Mouse (Mus musculus) left cerebral cortex, adult 8-10 months (tissue): ENCODE data around the gene Prdm1. TPM values are rescaled to one million over a fixed set of nuclear protein-coding genes. Genes with fewer than 3 reads are reported as not detected.

ENCODE experiments used
- DNase-seq, 2 experiments: peaks; one replicate each; pipeline ENCODE4 v3.0.0; 2022; ENCODE audit warnings: low spot score in 2 of 2
- total RNA-seq, 4 experiments: library from RNA; stranded (reverse); gene quantifications; 2 replicates each; pipeline ENCODE4 v1.2.4; 2022

Gene Prdm1
- total RNA-seq, 4 experiments from 2014 or later = 0.89 to 1.3 (median 1.2) TPM

GRCm38 (mm10) chr10:44420211-44420610 lies 108.1 kb downstream of the Prdm1 start:
- no peak for DNase-seq

GRCm38 (mm10) chr10:44418901-44419300 lies 109.4 kb downstream of the Prdm1 start:
- DNase-seq = no peak

GRCm38 (mm10) chr10:44415576-44415975 lies 112.7 kb downstream of the Prdm1 start:
- DNase-seq = no peak

DNA sequence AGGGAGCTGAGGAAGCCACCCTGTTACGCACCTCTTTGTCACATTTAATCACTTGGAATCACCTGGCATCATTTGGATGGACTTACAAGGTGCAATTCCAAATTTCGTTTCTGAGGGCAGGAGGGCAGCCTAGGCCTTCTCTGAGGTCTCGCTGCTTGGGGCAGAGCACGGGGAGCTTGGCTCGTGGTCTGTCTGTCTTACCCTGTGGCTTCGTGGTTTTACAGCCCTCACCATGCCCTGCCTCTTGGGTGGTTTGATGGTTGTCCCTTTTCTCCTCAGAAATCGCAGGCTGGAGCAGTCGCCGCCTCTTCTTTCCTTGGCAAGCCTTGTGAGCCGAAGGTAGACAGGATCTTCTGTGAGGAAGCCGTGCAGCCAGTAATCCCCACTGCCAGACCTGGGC lies 118.3 kb downstream of the Prdm1 start:
- no peak for DNase-seq

GRCm38 (mm10) chr10:44409054-44409453 lies 119.2 kb downstream of the Prdm1 start:
- DNase-seq = no peak

GRCm38 (mm10) chr10:44403415-44403814 lies 124.9 kb downstream of the Prdm1 start:
- DNase-seq = no peak

- no peak for DNase-seq
Measured at GRCm38 (mm10) chr10:44401600-44401999, 126.7 kb downstream of the Prdm1 start.

DNA sequence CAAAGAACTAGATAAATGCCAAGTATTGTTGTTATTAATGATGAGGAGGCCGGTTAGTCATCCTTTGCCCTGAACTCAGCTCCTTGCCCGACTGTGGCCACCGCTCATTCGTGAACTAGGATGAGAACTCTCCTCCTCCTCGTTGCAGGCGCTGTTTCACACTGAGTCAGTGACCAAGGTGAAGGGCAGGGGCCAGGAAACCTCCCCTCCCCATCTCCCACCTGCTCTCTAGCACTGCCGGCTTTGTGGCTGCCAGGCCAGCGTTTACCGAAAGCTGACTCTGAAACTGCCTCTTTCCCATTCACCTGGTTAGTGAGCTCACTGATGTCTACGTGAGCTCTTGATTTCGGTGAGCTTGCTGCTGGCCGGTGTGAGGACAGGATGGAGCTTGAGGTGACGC lies 127.7 kb downstream of the Prdm1 start:
- no peak for DNase-seq

DNA sequence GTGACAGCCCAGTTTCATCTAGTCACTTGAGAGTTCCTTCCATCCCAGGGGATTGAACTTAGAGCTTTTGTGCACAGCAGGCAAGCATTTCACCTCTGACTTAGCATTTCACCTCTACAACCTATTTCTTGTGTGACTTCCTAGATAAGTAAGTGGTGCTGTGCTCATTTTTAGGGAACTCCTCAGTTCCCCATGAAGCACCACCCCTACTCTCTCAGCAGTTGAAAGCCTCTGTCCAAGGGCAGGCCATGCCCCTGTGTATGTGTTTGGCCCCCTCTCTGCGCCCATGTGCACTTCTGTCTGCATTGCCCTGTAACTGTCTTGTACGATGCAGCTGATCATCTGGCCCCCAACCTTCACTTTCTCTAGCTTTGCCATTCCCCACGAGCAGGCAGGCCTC lies 128.2 kb downstream of the Prdm1 start:
- DNase-seq = no peak

DNA sequence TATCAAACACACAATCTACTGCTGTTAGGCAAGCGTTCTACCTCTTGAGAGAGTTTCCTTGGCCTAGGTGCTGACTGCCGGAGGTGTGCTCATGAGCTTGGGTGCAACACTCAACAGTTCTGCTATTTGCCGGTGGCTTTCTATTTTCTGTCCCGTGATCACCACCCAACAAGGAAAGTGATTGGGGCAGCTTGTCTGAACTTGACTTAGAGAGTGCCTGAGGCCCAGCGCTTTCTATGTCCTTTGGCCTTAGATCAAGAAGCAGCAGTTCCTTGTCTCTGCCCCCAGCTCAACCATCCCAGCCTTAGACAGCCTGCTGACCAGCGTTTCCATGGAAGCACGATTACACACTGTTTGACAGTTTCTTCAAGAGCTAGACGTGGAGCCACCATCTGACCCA lies 135.4 kb downstream of the Prdm1 start:
- no peak for DNase-seq

GRCm38 (mm10) chr10:44391509-44392290 lies 136.6 kb downstream of the Prdm1 start:
- no peak for DNase-seq

- no peak for DNase-seq
Measured at GRCm38 (mm10) chr10:44390286-44390685, 138.0 kb downstream of the Prdm1 start.

DNA sequence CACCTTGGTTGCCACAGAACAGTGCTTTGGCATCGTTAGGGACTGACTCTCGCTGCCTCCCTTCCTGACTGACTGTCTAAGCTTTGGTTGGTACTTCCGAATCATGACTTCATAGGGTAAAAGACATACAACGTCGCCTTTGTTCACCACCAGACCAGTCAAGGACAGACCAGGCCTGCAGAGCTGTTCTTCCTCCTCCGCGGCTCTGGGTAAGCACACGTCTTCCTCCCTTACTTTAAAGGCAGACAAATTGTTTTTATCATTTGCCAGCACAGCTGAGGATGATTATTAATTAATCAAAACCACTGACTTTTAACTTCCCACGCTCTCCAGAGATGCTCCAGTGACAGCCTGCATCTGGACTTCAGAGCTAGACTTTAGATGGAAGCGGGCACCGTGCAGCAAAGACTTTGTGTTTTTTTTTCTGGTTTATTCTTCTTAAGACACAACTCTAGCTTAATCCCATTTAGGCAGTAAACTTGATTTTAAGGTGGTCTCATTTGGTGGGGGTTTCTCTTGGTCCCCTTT lies 139.5 kb downstream of the Prdm1 start:
- no peak for DNase-seq
